Mouse (Mus musculus) monocyte, adult 2 months (primary cell): Measurements from ENCODE around the gene Ush1g.

Source experiments
- DNase-seq, 2 experiments: peaks; one replicate each; pipeline ENCODE4 v3.0.0; 2022; ENCODE audit warnings: low spot score in 2 of 2, low read depth in 1 of 2

Ush1g gene

DNA sequence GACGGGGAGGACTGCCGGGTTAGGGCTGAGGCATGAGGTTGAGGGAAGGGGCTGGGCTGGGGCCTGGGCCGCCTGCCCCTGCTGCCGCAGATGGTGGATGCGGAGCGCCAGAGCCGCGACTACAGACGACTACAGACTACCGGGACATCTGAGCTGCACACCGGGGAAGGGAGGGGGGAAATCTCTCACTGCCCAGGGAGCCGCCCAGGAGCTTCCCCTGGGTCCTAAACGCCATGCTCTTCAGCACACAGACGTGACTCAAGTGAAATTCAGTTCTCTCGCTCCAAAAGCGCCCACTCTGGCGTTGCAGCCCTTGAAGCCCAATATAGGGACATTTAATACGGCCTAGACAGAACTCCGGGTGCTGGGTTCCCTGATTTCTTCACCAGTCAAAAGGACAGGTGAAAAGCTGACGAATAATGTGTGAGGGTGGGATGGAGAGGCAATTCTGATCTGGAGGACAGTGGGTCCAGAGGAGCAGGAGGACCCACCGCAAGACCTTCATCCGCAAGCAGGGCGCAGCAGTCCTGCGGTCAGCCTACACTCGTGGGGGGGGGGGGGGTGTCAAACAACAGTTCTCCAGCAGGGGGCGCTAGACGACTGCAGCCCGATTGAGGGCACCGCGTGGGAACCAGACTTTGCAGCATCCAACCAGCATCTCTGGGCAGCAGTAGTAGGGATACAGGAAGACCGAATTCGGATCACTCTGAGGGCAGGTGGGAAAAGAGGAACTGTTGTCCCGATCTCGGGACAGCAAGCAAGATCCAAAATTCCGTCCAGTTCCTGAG is at the start of gene Ush1g:
TSS of gene Ush1g (minus strand) at position 136 of the 788 bp plus-strand sequence.
- DNase-seq: no peak

DNA sequence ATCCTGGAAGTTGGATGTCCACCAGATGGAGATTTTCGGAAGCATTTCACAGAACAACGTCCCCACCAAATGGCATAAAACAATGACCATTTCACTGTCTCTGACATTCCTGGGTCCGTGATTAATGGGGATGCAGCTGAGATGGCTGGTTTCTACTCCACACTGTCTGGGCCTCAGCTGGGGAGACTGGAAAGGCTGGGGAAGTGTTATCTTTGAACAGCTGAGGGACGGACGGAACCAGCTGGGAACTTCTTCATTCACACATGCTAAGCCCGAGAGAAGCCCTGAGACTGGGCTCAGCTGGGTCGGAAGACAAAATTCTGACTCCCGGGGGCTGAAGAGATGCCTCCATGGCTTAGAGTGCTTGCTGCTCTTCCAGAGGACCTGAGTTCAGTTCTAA is 49.5 kb upstream of the Ush1g start:
- no peak for DNase-seq

DNA sequence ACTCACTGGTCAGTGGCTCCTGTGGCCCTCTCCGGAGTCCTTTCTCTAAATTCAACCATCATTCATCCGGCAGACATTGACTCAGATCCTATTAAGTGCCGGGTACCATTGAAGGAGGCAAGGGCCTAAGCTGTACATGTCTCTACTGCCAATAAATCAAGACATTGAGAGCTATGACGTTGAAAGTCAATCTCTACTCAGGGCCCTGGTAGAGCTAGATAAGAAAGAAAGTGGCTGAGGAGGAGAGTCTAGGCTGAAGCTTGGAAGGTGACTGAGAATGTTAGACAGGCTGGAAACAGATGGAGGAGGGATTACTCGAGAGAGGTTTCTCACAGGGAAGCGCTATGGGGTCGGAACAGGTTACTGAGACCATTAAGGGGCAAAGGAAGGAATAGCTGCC is 48.5 kb upstream of the Ush1g start:
- no peak for DNase-seq

DNA sequence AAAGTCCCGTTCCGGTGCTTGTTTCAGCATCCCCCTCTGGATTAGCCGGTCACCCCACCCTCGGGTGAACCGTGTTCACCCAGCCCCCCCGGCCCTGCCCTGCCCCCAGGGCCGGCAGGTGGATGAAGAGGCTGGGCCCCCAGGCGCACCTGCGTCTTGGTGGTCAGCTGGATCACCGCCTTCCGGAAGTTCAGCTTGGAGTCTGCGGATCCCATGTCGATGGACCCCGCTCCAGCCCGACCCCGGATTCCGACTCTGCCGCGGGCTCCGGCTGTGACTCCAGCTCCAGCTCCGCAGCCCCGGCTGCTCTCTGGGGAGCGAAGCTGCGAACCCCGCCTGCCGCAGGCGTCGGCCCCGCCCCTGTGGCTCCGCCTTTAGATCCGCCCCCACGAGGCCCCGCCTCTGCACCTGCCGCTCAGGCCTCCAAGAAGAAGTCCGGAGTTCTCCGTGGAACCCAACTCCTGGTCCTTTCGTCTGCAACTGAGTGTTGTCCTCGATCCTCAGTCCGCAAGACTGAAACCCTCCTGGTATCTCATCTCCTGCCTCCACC is 45.6 kb upstream of the Ush1g start, which contains the start of gene Hid1:
TSS of gene Hid1 (minus strand) at position 362 of the 550 bp plus-strand sequence.
- peak in 1 of 2 experiments; percentile 46 for DNase-seq

DNA sequence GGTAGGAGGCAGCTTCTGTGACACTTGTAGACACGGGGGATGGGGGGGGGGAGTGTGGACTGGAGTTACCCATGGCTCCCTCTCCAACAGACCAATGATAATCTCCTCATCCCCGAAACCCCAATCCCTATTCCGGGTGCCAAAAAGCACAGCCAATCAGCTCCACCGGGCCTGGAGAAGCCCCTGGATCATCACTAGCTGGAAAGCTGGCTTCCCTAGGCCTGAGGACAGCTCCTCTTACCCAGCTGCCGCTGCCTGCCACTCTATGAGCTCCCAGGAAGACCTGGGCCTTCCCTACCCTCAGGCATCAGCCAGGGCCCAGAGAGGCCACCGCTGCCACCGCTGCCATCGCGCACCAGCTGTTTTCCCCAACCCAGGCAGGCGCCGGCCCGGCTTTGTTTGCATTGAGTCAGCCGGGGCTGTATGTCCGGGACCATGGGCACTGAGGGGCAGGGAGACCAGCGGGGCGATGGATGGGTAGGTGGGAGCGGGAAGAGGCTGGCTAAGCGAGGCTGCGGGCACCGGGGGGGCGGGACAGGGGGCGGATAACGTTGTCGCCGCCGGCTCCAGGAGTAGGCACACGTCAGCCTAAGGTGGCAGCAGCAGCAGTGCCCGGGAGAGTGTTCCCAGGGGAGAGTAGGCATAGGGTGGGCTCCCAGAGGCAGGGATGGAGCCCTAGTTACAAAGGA is 45.0 kb upstream of the Ush1g start:
- DNase-seq: no peak

DNA sequence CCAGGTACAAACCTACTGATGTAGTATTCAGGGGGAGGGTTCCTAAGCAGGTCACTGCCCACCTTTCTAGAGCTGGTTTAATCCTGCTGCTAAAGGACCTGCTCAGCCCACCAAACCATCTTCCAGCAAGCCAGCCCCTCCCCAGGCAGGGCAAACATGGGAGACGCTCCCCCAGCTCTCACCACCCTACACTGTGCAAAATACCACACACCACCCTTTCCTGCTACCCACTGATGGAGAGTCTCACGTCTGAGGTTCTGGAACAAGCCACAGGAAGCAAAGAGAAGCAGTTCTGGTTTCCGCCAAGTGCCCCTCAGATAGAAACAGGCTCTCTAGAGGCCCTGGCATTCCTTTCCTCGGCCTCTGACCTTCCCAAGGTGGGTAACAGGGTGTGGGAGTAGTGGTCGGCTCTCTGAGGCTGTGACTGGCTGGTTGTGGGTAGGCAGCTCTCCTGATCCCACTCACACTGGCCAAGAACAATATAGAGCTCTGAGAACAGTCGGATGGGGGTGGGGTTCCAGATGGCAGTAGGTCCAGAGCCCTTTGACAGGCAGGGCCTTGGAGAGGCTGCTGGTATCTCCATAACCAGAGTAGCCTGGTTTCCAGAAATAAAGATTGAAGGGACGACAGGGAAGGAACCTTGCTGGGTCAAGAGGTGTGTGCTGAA is 44.3 kb upstream of the Ush1g start:
- DNase-seq: no peak

DNA sequence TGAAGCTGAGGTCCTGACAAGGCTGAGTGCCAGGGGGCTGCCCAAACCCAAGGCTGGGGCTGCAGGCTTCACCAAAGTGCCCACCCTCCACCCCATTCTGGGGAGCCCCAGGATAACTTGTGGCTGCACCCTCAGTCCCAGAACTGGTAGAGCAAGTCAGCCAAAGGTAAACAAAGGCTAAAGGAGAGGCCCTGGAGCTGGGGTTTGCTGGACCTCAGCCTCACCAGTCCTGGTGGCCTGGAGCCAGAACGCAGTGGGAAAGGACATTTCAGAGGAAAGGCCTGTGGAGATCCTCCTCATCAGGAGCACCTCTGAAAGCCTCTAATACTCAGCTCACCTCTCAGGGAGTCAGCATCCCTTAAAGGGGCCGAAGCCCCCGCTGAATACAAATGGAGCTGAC is 42.3 kb upstream of the Ush1g start:
- DNase-seq: no peak

DNA sequence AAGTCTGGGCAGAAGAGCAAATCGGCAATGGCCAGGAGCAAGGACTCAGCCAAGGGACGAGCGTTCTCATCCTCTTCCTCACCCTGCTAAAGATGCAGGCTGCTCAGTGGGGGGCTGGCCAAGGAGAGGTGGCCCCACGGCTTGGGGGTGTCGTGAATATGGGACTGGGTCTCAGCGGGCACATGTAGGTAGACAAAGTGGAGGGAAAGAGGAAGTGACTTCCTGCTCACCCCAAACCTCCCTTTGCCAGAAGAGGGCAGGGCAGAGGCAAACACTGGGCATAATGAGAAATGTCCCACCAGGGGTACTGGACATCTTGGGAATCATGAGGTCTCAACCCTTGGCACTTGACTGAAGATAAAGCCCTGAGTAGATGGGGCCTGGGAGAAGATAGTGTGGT is 37.9 kb upstream of the Ush1g start:
- no peak for DNase-seq

DNA sequence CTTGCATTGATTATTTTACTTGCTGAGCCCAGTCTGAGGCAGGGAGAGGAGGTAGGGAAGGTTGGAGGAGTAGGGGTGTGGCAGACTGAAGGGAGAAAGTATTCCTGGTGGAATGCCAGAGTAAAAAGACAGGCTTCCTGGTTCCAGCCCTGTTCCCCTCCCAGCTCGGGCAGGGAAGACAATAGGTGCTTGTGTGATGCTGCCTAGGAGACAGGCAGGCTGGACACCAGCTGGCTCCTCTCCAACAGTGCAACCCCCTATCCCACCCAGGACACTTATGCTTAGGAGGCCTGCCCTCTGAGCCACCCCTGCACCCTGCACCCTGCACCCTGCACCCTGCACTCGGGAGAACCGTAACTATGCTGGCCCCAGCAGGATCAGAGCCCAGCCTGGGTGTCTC is 37.5 kb upstream of the Ush1g start:
- DNase-seq: no peak

DNA sequence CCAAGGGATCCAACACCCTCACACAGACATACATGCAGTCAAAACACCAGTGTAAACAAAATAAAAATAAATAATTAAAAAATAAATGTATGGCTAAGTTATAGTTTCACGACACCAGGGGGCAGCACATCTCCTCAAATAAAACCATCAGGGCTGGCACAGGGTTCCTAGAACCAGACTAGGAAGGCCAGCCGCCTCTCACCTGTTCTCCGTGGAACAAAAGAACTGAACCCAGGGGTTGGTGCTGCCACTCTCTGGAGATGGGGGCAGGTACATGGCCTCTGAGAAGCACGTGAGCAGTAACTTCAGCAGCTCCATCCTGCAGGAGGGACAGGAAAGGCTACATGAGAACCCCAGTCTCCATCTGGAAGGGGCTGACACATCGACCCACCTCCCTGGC is 36.6 kb upstream of the Ush1g start:
- DNase-seq: peak in 1 of 2 experiments; percentile 38

DNA sequence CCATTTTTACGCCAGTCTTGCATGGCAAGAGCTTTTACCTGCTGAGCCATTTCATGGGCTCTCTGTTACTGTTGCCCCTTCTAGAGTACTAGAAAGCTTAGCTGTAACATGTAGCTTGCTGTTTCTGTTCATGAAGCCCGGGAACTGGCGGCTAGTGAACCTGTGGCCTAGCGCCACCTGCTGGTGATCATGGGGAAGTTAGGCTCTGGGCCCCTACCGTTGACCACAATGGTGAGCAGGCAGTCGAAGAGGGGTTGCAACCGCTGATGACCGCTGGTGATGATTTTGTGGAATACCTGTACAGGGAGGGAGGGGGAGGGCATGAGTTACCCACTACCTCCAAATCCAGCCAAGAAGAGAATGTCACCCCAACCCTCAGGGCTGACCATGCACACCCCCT is 32.3 kb upstream of the Ush1g start:
- peak in 1 of 2 experiments; percentile 36 for DNase-seq

DNA sequence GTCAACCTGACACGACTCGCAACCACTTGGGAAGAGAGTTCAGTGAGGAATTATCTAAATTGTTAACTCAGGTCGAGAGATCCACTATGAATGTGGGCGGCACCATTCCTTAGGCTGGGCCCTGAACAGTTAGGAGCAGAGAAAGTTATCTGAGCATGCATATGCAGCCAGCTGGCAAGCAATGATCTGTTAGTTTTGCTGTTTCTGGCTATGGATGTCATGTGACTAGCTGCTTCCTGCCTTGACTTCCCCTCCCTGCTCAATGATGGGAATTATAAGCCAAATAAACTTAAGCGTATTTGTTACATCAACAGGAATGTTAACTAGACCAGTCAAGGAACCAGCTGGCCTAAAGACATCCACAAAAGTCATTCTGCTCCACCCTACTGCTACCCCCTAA is 31.5 kb upstream of the Ush1g start:
- no peak for DNase-seq

DNA sequence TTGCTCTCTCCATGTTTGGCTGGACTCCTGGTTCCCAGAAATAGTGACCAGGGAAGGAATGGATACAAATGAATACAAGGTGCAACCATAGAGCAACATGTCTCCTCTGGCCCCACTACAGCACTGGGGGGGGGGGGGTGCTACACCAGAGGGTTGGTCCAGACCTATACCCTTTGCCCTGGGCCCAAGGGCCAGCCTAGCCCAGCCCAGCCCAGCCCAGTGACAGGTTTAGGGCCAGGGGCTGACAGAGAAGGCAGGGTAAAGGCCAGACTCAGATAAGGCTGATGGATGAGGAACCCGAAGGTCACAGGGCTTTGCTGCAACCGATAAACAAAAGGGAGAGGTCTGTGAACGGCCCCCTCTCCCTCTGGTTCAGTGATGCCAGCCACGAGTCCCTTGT is 28.1 kb upstream of the Ush1g start:
- no peak for DNase-seq

DNA sequence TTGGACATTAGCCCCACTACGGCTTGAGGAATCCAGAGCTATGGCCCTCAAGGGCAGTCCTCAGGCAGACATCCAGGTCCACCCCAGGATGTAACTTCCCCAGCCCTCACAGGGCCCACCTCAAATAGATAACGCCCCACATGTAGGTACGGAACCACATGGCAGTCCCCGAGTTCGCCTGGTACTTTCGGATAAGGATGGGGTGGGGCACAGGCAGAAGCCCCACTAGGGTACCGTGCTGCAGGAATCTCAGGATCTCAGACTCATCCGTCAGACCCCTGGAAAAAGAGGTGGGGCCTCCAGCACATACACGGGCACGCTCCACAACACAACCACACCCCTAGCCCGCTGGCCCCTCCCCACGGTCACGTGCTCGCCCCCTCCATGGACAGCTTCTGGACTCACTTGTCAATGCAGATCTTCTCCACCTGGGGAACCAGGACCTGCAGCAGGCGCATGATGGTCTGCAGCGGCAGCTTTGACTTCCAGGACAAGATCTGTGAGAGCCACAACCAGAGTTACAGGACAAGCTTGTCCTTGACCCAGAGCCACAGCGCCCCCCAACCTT is 26.9 kb upstream of the Ush1g start:
- no peak for DNase-seq

DNA sequence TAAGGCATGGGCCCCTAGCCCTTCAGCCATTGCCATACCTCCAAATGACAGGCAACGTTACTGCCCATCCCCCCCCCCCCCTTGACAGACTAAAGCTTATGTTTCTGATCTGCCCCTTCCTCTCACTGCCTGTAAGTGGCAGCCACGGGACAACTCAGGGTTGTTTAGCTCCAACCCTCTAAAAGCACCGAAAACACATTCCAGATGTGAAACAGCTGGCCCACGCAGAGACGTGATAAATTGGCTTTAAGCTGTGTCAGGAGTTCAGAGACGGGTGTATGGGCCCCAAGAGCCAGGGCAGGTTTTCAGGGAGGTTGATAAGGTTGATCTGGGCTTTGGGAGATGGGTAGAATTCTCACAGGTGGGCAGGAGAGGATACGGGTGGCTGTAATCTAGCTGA is 23.7 kb upstream of the Ush1g start:
- no peak for DNase-seq

DNA sequence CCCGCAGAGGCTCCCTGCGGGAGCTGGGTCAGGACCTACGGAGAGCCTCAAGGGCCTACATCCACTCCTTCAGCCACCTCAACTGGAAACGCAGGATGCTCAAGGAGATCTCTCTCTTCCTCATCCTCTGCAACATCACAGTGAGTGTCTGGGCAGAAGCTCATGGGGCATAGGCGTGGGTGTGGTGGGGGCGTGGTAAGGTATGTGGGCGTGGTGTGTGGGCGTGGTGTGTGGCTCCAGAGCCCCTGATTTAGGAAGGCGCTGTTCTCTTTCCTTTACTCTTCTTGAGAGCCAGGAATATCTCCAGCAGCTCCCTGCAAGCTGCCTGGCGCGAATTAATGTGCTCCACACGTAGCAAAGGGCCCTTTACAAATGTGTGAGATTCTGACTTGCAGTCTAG is 23.1 kb upstream of the Ush1g start:
- no peak for DNase-seq

DNA sequence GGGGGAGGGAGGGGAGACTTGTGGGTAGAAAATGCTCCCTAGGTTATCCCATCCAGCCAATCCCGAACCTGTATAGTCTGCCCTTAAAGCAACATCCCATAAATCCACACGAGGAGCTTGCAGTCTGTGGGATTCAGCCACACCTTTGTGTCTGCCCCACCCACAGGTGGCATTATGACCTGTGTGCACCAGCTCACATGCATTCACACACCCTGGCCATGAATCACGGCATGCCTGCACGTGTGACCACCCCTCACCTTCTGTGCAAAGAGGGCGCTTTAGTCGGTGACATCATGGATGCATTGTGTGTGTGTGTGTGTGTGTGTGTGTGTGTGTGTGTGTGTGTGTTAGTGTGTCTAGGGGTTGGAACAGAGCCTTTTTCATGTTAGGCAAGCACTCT is 20.0 kb upstream of the Ush1g start:
- DNase-seq: no peak

DNA sequence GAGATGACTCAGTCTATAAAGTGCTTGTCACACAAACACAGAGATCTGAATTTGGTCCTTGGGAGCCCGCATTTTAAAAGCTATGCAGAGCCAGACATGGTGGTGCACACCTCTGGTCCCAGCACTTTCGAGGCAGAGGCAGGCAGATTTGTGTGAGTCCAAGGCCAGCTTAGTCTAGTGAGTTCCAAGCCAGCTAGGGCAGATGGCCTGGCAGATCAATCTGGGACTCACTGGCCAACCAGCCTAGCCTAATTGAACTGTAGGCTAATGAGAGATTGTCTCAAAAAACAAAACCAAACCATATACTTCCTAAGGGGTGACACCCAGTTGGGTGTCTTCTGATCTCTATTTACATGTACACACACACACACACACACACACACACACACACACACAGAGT is 19.4 kb upstream of the Ush1g start:
- no peak for DNase-seq

DNA sequence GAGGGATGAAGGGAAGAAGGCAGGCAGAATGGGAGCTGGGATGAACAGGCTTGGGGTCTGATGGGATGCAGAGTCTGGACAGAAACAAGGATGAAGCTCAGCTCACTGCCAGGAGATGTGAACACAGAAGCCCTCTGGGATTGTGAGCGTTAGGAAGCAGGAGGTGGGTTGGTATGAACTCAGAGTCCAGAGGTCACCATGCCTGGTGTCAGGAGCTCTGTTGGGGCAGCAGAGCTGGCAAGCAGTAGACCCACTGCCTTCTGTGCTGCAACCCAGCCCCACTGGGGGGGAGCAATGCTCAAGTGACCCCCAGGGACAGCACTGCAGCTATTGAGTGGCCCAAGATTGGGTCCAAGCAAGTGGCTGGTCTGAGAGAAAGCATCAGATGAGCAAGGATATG is 16.0 kb upstream of the Ush1g start:
- DNase-seq: no peak

DNA sequence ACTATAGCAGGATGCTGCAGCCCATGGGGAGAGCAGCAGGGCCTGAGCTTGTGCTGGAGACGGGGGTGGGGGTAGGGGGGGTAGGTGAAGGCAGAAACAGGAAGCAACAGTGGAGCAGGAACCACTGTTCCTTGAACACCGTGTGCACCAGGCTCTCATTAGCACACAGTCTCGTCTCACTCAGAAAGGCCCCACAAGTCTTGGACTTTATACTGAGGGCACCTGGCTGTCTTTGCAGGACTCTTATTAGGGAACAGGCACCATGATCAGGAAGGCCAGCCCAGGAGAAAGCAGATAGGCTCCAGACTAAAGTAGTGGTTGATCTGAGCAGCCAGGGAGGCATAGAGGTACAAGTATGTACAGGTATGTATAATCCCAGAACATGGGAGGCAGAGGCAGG is 15.5 kb upstream of the Ush1g start:
- no peak for DNase-seq

DNA sequence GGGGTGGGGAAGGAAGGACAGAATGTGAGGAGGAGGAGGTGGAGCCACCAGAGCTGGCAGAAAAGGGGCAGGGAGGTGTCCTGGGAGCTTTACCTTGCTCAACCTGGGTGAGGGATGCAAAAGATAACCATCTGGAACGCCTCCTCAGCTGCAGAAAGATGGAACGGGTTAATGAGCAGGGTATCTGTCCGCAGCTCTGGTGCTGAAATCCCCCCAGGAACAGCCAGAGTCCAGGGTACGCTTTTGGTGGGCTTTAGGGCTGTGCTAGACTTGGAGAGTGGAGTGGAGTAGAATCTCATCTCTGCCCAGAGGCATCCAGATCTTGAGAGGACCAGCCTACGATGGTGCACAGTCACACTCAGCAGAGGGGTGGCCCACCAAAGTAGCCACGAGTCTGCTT is 14.3 kb upstream of the Ush1g start:
- DNase-seq: no peak

DNA sequence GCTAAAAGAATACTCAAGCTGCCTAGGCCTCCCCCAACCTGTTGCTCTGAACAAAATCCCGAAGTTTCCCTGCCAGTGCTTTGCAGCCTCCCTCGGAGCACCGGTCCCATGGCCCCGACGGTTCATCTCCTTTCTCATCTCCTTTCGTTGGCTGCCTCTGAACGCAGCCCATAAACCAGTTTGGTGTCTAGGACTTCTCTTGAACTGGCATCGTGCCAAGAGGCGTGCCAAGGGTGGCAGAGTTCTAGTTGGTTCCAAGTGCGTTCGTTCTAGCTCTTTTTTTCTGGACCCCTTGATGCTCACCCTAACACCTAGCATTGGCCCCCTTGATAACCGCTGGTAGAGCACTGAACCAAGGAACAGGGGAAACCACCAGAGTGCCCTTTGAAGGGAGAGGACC is 13.4 kb upstream of the Ush1g start:
- DNase-seq: no peak
